Mouse (Mus musculus): ENCODE measurements around the gene Epop. TPM values are rescaled to one million over a fixed set of nuclear protein-coding genes. Genes with fewer than 3 reads are reported as not detected.

Gene Epop
- polyA plus RNA-seq, 1 experiment, result 3.3 TPM

DNA sequence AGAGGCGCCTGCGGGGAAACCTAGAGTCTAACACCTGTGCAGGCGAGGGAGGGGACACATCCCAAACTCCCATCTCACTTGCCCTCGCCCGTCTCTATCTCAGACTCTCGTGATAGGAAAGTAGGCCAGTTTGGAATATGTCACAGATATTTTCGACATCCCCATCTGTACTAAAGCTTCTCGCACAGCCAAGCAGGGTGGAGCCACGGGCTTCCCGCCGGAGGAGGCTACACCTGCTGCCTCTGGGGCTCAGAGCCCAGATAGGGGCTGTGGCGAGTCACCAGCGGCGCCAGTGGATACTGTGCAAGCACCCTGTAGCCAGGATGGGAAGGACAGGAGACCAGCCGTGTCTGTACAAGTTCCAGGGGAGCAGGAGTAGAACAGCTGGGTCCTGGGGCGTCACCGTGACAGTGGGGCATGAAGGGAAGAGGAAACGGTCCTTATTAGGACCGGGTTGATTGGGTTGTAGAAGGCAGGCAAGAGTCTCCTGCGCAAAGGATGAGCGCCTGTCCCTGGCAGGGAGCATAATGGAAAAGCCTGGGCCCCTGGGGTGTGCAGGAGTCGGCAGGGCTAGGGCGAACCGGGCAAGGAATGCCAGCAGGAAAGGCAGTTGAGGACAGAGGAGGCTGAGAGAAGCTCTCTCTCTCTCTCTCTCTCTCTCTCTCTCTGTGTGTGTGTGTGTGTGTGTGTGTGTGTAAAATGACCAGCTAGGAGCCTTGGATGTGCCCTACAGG, 39.1 kb downstream of the Epop start:
- H3K27me3 ChIP-seq (ENCODE audit: control insufficient read depth, insufficient read depth, insufficient read length), result peaks cover 51% of the 10 kb centered on the region
- TF ChIP-seq CEBPB (IDR thresholded peaks at IDR 0.05; ENCODE audit: insufficient read depth, poor library complexity, severe bottlenecking), result no peak
- no peak overlapping the region for H3K4me3 ChIP-seq
- no peak overlapping the region for H3ac ChIP-seq (ENCODE audit: control insufficient read depth, insufficient read length)
- H3K36me3 ChIP-seq (ENCODE audit: control insufficient read depth, insufficient read depth), result no peaks in the 10 kb centered on the region
- H3K4me2 ChIP-seq (ENCODE audit: low read depth), result no peak overlapping the region
- H3K79me2 ChIP-seq (ENCODE audit: control insufficient read depth, insufficient read depth), result no peaks in the 10 kb centered on the region

DNA sequence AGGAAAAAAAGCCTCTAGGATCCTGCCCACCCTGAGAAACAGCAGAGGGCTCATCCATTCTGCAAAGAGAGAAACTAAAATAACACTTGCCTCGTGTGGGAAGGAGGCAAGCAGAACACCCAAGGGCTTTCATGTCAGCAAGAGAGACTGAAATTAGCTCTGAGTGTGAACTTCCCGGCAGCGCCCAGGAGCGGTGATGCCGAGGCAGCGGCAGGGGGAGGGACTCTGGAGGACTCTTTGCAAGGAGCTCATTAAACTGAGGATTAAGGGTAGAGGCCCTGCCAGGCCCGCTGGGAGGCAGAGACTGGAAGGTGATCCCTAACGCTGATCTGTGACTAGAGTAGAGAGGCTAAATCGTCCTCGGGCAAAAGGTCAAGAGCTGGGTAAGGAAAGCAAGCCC, 40.3 kb downstream of the Epop start:
- Histone ChIP-seq H3K4me2 (ENCODE audit: low read depth) (no peak overlapping the region), H3K79me2 (ENCODE audit: control insufficient read depth, insufficient read depth) (no peaks in the 10 kb centered on the region), H3K27me3 (ENCODE audit: control insufficient read depth, insufficient read depth, insufficient read length) (peaks cover 45% of the 10 kb centered on the region), H3K36me3 (ENCODE audit: control insufficient read depth, insufficient read depth) (no peaks in the 10 kb centered on the region), H3K4me3 (no peak overlapping the region), H3ac (ENCODE audit: control insufficient read depth, insufficient read length) (no peak overlapping the region)
- TF ChIP-seq TCF3 (IDR thresholded peaks at IDR 0.05; ENCODE audit: insufficient read length, low read depth), result no peak
- TF ChIP-seq E2F4 (IDR thresholded peaks at IDR 0.05; ENCODE audit: insufficient read depth), result no peak
- no peak for TF ChIP-seq TCF12 (IDR thresholded peaks at IDR 0.05; ENCODE audit: insufficient read depth, poor library complexity, severe bottlenecking)
- TF ChIP-seq SRF (IDR thresholded peaks at IDR 0.05; ENCODE audit: control insufficient read depth, insufficient read length, low read depth), result no peak
- TF ChIP-seq REST (IDR thresholded peaks at IDR 0.05; ENCODE audit: insufficient read depth, insufficient read length), result no peak
- TF ChIP-seq POLR2A (IDR thresholded peaks at IDR 0.05; ENCODE audit: insufficient read length, low read depth), result no peak
- no peak for TF ChIP-seq MAX (IDR thresholded peaks at IDR 0.05; ENCODE audit: low read depth)
- no peak for TF ChIP-seq MYOG (IDR thresholded peaks at IDR 0.05; ENCODE audit: control insufficient read depth in 1 of 3, insufficient read depth in 1 of 3, insufficient read length in 2 of 3, low read depth in 2 of 3)
- TF ChIP-seq MYOD1 (IDR thresholded peaks at IDR 0.05; ENCODE audit: control insufficient read depth in 1 of 3, insufficient read length in 2 of 3, low read depth in 2 of 3), result no peak
- no peak for TF ChIP-seq POLR2AphosphoS2 (IDR thresholded peaks at IDR 0.05; ENCODE audit: insufficient read length, low read depth)
- no peak for TF ChIP-seq CEBPB (IDR thresholded peaks at IDR 0.05; ENCODE audit: insufficient read depth, poor library complexity, severe bottlenecking)

DNA sequence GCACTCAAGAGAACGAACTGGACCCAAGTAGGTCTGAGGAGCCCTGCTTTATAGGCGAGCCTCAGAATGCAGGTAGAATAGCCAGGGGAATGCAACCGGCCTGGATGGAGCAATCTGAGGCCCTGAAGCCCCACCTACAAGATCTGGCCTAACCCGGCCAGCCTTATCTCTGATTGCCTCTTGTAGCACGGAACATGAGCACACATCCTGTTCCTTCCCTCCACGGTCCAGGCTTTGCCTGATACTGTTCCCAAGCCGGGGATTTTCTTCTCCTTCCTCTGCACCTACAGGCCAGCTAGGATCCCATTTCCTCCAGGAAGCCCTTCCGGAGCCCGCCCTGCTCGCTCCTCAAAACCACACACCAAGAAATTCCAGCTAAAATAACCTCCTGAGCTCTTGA, 43.6 kb downstream of the Epop start:
- Histone ChIP-seq H3K79me2 (ENCODE audit: control insufficient read depth, insufficient read depth) (no peaks in the 10 kb centered on the region), H3K36me3 (ENCODE audit: control insufficient read depth, insufficient read depth) (no peaks in the 10 kb centered on the region), H3K4me3 (no peak overlapping the region), H3ac (ENCODE audit: control insufficient read depth, insufficient read length) (no peak overlapping the region), H3K27me3 (ENCODE audit: control insufficient read depth, insufficient read depth, insufficient read length) (peaks cover 41% of the 10 kb centered on the region), H3K4me2 (ENCODE audit: low read depth) (no peak overlapping the region)
- no peak for TF ChIP-seq CEBPB (IDR thresholded peaks at IDR 0.05; ENCODE audit: insufficient read depth, poor library complexity, severe bottlenecking)
- no peak for TF ChIP-seq MYOG (IDR thresholded peaks at IDR 0.05; ENCODE audit: control insufficient read depth in 1 of 3, insufficient read depth in 1 of 3, insufficient read length in 2 of 3, low read depth in 2 of 3)
- no peak for TF ChIP-seq E2F4 (IDR thresholded peaks at IDR 0.05; ENCODE audit: insufficient read depth)
- TF ChIP-seq USF1 (IDR thresholded peaks at IDR 0.05; ENCODE audit: low read depth), result no peak
- TF ChIP-seq MAX (IDR thresholded peaks at IDR 0.05; ENCODE audit: low read depth), result no peak
- TF ChIP-seq POLR2AphosphoS2 (IDR thresholded peaks at IDR 0.05; ENCODE audit: insufficient read length, low read depth), result no peak
- no peak for TF ChIP-seq MYOD1 (IDR thresholded peaks at IDR 0.05; ENCODE audit: control insufficient read depth in 1 of 3, insufficient read length in 2 of 3, low read depth in 2 of 3)
- no peak for TF ChIP-seq POLR2A (IDR thresholded peaks at IDR 0.05; ENCODE audit: insufficient read length, low read depth)
- no peak for TF ChIP-seq TCF3 (IDR thresholded peaks at IDR 0.05; ENCODE audit: insufficient read length, low read depth)
- TF ChIP-seq TCF12 (IDR thresholded peaks at IDR 0.05; ENCODE audit: insufficient read depth, poor library complexity, severe bottlenecking), result no peak
- TF ChIP-seq SRF (IDR thresholded peaks at IDR 0.05; ENCODE audit: control insufficient read depth, insufficient read length, low read depth), result no peak
- no peak for TF ChIP-seq REST (IDR thresholded peaks at IDR 0.05; ENCODE audit: insufficient read depth, insufficient read length)

DNA sequence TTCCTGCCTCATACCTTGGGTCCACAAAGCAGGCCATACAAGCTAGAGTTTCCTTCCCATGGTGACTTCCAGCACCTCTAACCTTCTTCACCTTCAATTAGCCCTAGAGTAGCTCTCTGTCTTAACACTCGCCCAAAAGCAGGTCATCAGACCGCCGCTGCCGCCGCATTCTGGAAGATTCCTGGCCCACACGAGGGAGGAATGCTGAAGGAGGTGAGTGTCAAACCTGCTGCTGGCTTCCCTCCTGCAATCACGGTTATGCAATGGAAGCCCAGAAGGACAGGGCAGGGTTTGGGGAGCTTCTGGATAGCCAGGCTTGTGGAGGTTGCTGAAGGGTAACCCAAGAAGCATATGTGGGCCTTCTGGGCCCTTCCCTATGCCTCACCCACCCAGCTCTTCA, 45.0 kb downstream of the Epop start:
- H3ac ChIP-seq (ENCODE audit: control insufficient read depth, insufficient read length), result no peak overlapping the region
- H3K36me3 ChIP-seq (ENCODE audit: control insufficient read depth, insufficient read depth), result no peaks in the 10 kb centered on the region
- H3K4me2 ChIP-seq (ENCODE audit: low read depth), result no peak overlapping the region
- no peak overlapping the region for H3K4me3 ChIP-seq
- H3K27me3 ChIP-seq (ENCODE audit: control insufficient read depth, insufficient read depth, insufficient read length), result peaks cover 38% of the 10 kb centered on the region
- no peaks in the 10 kb centered on the region for H3K79me2 ChIP-seq (ENCODE audit: control insufficient read depth, insufficient read depth)
- no peak for TF ChIP-seq MAX (IDR thresholded peaks at IDR 0.05; ENCODE audit: low read depth)
- no peak for TF ChIP-seq MYOG (IDR thresholded peaks at IDR 0.05; ENCODE audit: control insufficient read depth in 1 of 3, insufficient read depth in 1 of 3, insufficient read length in 2 of 3, low read depth in 2 of 3)
- TF ChIP-seq TCF12 (IDR thresholded peaks at IDR 0.05; ENCODE audit: insufficient read depth, poor library complexity, severe bottlenecking), result no peak
- no peak for TF ChIP-seq MYOD1 (IDR thresholded peaks at IDR 0.05; ENCODE audit: control insufficient read depth in 1 of 3, insufficient read length in 2 of 3, low read depth in 2 of 3)
- TF ChIP-seq USF1 (IDR thresholded peaks at IDR 0.05; ENCODE audit: low read depth), result no peak
- TF ChIP-seq TCF3 (IDR thresholded peaks at IDR 0.05; ENCODE audit: insufficient read length, low read depth), result no peak
- no peak for TF ChIP-seq REST (IDR thresholded peaks at IDR 0.05; ENCODE audit: insufficient read depth, insufficient read length)
- no peak for TF ChIP-seq POLR2A (IDR thresholded peaks at IDR 0.05; ENCODE audit: insufficient read length, low read depth)
- TF ChIP-seq CEBPB (IDR thresholded peaks at IDR 0.05; ENCODE audit: insufficient read depth, poor library complexity, severe bottlenecking), result no peak
- TF ChIP-seq SRF (IDR thresholded peaks at IDR 0.05; ENCODE audit: control insufficient read depth, insufficient read length, low read depth), result no peak
- TF ChIP-seq E2F4 (IDR thresholded peaks at IDR 0.05; ENCODE audit: insufficient read depth), result no peak
